Comparison of ENCODE assay signal across 16 mouse cellular contexts in genomic region chr12:99634726-99635125, GRCm38 (mm10).
"Had no signal": no experiment of that assay in that cellular context is flagged by ENCODE, and none has a peak within 500 bp of the region (broad histone marks: within the 10 kb centered on the region; RNA-seq: fewer than 3 reads in every experiment).

No protein-coding gene starts in this region.

- H3K9me3 ChIP-seq: neural tube, embryonic 13.5 days; neural tube, embryonic 15.5 days; stomach, embryonic 15.5 days had no signal

- H3K36me3 ChIP-seq: neural tube, embryonic 13.5 days; neural tube, embryonic 15.5 days; stomach, embryonic 15.5 days had no signal

- H3K4me1 ChIP-seq: stomach, embryonic 15.5 days had no signal

- H3K4me3 ChIP-seq: neural tube, embryonic 13.5 days; neural tube, embryonic 15.5 days; stomach, embryonic 15.5 days had no signal

- H3K9ac ChIP-seq: neural tube, embryonic 13.5 days; neural tube, embryonic 15.5 days; stomach, embryonic 15.5 days had no signal

- DNase-seq: retina, postnatal 1 day; right cerebral cortex, adult 18-20 months; right cerebral cortex, postnatal 14 days; right cerebral cortex, postnatal 25 days; right cerebral cortex, postnatal 4 days; spleen, adult 18-20 months; thymus, adult 18-20 months; thymus, adult 2 months; thymus, postnatal 14 days; thymus, postnatal 25 days; thymus, postnatal 36 days; thymus, postnatal 4 days had no signal

- H3K27ac ChIP-seq: neural tube, embryonic 13.5 days; neural tube, embryonic 15.5 days; stomach, embryonic 15.5 days; stomach, postnatal 0 days had no signal

- H3K4me2 ChIP-seq: neural tube, embryonic 13.5 days; neural tube, embryonic 15.5 days; stomach, embryonic 15.5 days had no signal

- H3K27me3 ChIP-seq: neural tube, embryonic 13.5 days; neural tube, embryonic 15.5 days; stomach, embryonic 15.5 days had no signal
